Mouse (Mus musculus) MEL (cell line): ENCODE measurements around the gene Prkcb. TPM values are rescaled to one million over a fixed set of nuclear protein-coding genes. Genes with fewer than 3 reads are reported as not detected.

Source experiments
- DNase-seq: peaks from one replicate; pipeline ENCODE4 v3.0.0; 2011; ENCODE audit warnings: low read depth, low spot score
- H3K27ac ChIP-seq: 2 replicates; pipeline ENCODE4 v1.5.1; 2012; ENCODE audit warnings: low read depth, mild to moderate bottlenecking, control low read depth, low read length, moderate library complexity; ENCODE audit not compliant: control insufficient read depth
- H3K27me3 ChIP-seq, 2 experiments: fragments of 150-350 bp in 1 of 2; sonication (generic) in 1 of 2; 2 replicates each; pipeline ENCODE4 v1.6.1; 2012; ENCODE audit warnings: low read length in 2 of 2, mild to moderate bottlenecking in 2 of 2, improper control_type of control experiment in 1 of 2, moderate library complexity in 1 of 2; ENCODE audit not compliant: insufficient read depth in 2 of 2, control insufficient read depth in 1 of 2
- H3K36me3 ChIP-seq, 2 experiments: 2 replicates each; pipeline ENCODE4 v1.6.1; 2012 to 2014; ENCODE audit warnings: low read length in 2 of 2, improper control_type of control experiment in 1 of 2, inconsistent platforms in 1 of 2, mild to moderate bottlenecking in 1 of 2; ENCODE audit not compliant: insufficient read depth in 2 of 2, control insufficient read depth in 1 of 2
- H3K4me1 ChIP-seq, 2 experiments: fragments of 150-350 bp in 1 of 2; sonication (generic) in 1 of 2; 2 replicates each; pipeline ENCODE4 v1.6.1; 2012; ENCODE audit warnings: low read length in 2 of 2, improper control_type of control experiment in 1 of 2, mild to moderate bottlenecking in 1 of 2; ENCODE audit not compliant: insufficient read depth in 2 of 2, control insufficient read depth in 1 of 2
- H3K4me3 ChIP-seq, 2 experiments: fragments of 150-350 bp in 1 of 2; sonication (generic) in 1 of 2; 2 replicates each; pipeline ENCODE4 v1.5.1; 2012; ENCODE audit warnings: low read depth in 2 of 2, low read length in 2 of 2, mild to moderate bottlenecking in 2 of 2, moderate library complexity in 2 of 2, control low read depth in 1 of 2, improper control_type of control experiment in 1 of 2; ENCODE audit not compliant: control insufficient read depth in 1 of 2, insufficient read depth in 1 of 2
- H3K79me2 ChIP-seq: 2 replicates; pipeline ENCODE4 v1.6.1; 2012; ENCODE audit warnings: mild to moderate bottlenecking, low read length, moderate library complexity; ENCODE audit not compliant: control insufficient read depth, poor library complexity, insufficient read depth
- H3K9ac ChIP-seq: 2 replicates; pipeline ENCODE4 v1.6.1; 2012; ENCODE audit warnings: low read depth, mild to moderate bottlenecking, control low read depth, low read length, moderate library complexity; ENCODE audit not compliant: control insufficient read depth, poor library complexity, severe bottlenecking
- H3K9me3 ChIP-seq: fragments of 150-350 bp; sonication (generic); replicated peaks from 2 replicates; pipeline ENCODE4 v1.6.1; 2012; ENCODE audit warnings: mild to moderate bottlenecking, low read length, improper control_type of control experiment, moderate library complexity; ENCODE audit not compliant: insufficient read depth
- BHLHE40 ChIP-seq: IDR thresholded peaks from 2 replicates; pipeline ENCODE4 v1.6.1; 2012; ENCODE audit warnings: low read depth, mild to moderate bottlenecking, inconsistent platforms, low read length, improper control_type of control experiment, borderline replicate concordance
- CHD1 ChIP-seq: IDR thresholded peaks from 2 replicates; pipeline ENCODE4 v1.6.1; 2012; ENCODE audit warnings: low read depth, mild to moderate bottlenecking, inconsistent platforms, low read length, improper control_type of control experiment
- CHD2 ChIP-seq: IDR thresholded peaks from 2 replicates; pipeline ENCODE4 v1.6.1; 2011; ENCODE audit warnings: low read length, improper control_type of control experiment
- E2F4 ChIP-seq: IDR thresholded peaks from 2 replicates; pipeline ENCODE4 v1.6.1; 2011; ENCODE audit warnings: low read depth, low read length, improper control_type of control experiment, borderline replicate concordance
- EP300 ChIP-seq, 2 experiments: IDR thresholded peaks; 2 replicates each; pipeline ENCODE4 v1.6.1; 2011; ENCODE audit warnings: improper control_type of control experiment in 2 of 2, low read length in 2 of 2, low read depth in 1 of 2, mild to moderate bottlenecking in 1 of 2
- ETS1 ChIP-seq: IDR thresholded peaks from 2 replicates; pipeline ENCODE4 v1.6.1; 2012; ENCODE audit warnings: low read depth, mild to moderate bottlenecking, inconsistent platforms, low read length, improper control_type of control experiment, moderate library complexity
- GABPA ChIP-seq: IDR thresholded peaks from 2 replicates; pipeline ENCODE4 v1.6.1; 2012; ENCODE audit warnings: low read depth, mild to moderate bottlenecking, inconsistent platforms, low read length, improper control_type of control experiment, moderate library complexity
- HCFC1 ChIP-seq: IDR thresholded peaks from 2 replicates; pipeline ENCODE4 v1.6.1; 2012; ENCODE audit warnings: low read depth, mild to moderate bottlenecking, inconsistent platforms, low read length, improper control_type of control experiment, moderate library complexity
- JUND ChIP-seq: IDR thresholded peaks from 2 replicates; pipeline ENCODE4 v1.6.1; 2011; ENCODE audit warnings: low read depth, mild to moderate bottlenecking, improper control_type of control experiment, low read length
- KAT2A ChIP-seq: conservative IDR thresholded peaks from 2 replicates; pipeline ENCODE4 v1.6.1; 2012; ENCODE audit warnings: low read depth, low read length, improper control_type of control experiment, inconsistent platforms
- MAFK ChIP-seq: IDR thresholded peaks from 2 replicates; pipeline ENCODE4 v1.6.1; 2011; ENCODE audit warnings: low read depth, mild to moderate bottlenecking, low read length, improper control_type of control experiment, borderline replicate concordance
- MEF2A ChIP-seq: IDR thresholded peaks from 2 replicates; pipeline ENCODE4 v1.6.1; 2014; ENCODE audit warnings: low read depth, mild to moderate bottlenecking, inconsistent platforms, low read length, improper control_type of control experiment; ENCODE audit not compliant: poor library complexity, insufficient replicate concordance, severe bottlenecking; ENCODE audit errors: extremely low read depth
- MYC ChIP-seq: IDR thresholded peaks from 2 replicates; pipeline ENCODE4 v1.6.1; 2011; ENCODE audit warnings: low read depth, mild to moderate bottlenecking, low read length, improper control_type of control experiment, moderate library complexity
- NELFE ChIP-seq: IDR thresholded peaks from 2 replicates; pipeline ENCODE4 v1.6.1; 2011; ENCODE audit warnings: low read depth, low read length, improper control_type of control experiment
- POLR2A ChIP-seq, 2 experiments: IDR thresholded peaks; 2 replicates each; pipeline ENCODE4 v1.6.1; 2011 to 2012; ENCODE audit warnings: low read length in 2 of 2, mild to moderate bottlenecking in 2 of 2, control low read depth in 1 of 2, improper control_type of control experiment in 1 of 2, low read depth in 1 of 2, moderate library complexity in 1 of 2; ENCODE audit not compliant: control insufficient read depth in 1 of 2, insufficient read depth in 1 of 2, poor library complexity in 1 of 2
- POLR2AphosphoS5 ChIP-seq: IDR thresholded peaks from 2 replicates; pipeline ENCODE4 v1.6.1; 2012; ENCODE audit warnings: low read depth, borderline replicate concordance, mild to moderate bottlenecking, inconsistent platforms, low read length, moderate library complexity, mixed read lengths
- RAD21 ChIP-seq: IDR thresholded peaks from 2 replicates; pipeline ENCODE4 v1.6.1; 2011; ENCODE audit warnings: mild to moderate bottlenecking, low read depth, low read length, improper control_type of control experiment
- RCOR1 ChIP-seq: IDR thresholded peaks from 2 replicates; pipeline ENCODE4 v1.6.1; 2012; ENCODE audit warnings: low read depth, mild to moderate bottlenecking, inconsistent platforms, low read length, improper control_type of control experiment
- SIN3A ChIP-seq: IDR thresholded peaks from 2 replicates; pipeline ENCODE4 v1.6.1; 2012; ENCODE audit warnings: low read length, improper control_type of control experiment, inconsistent platforms
- SMC3 ChIP-seq: IDR thresholded peaks from 2 replicates; pipeline ENCODE4 v1.6.1; 2011; ENCODE audit warnings: low read depth, low read length, improper control_type of control experiment
- TAL1 ChIP-seq: IDR thresholded peaks from 2 replicates; pipeline ENCODE4 v1.6.1; 2012; ENCODE audit warnings: mild to moderate bottlenecking, inconsistent platforms, low read length, moderate library complexity, mixed read lengths
- TBP ChIP-seq: IDR thresholded peaks from 2 replicates; pipeline ENCODE4 v1.8.0; 2011; ENCODE audit warnings: low read depth, low read length, improper control_type of control experiment
- UBTF ChIP-seq: IDR thresholded peaks from 2 replicates; pipeline ENCODE4 v1.6.1; 2012; ENCODE audit warnings: low read depth, mild to moderate bottlenecking, inconsistent platforms, low read length, improper control_type of control experiment, moderate library complexity, borderline replicate concordance; ENCODE audit not compliant: insufficient read depth
- USF1 ChIP-seq: IDR thresholded peaks from 2 replicates; pipeline ENCODE4 v1.6.1; 2014; ENCODE audit warnings: low read depth, mild to moderate bottlenecking, inconsistent platforms, low read length, improper control_type of control experiment, moderate library complexity
- USF2 ChIP-seq, 2 experiments: IDR thresholded peaks; 2 replicates each; pipeline ENCODE4 v1.6.1; 2011 to 2012; ENCODE audit warnings: improper control_type of control experiment in 2 of 2, low read length in 2 of 2, borderline replicate concordance in 1 of 2, inconsistent platforms in 1 of 2, low read depth in 1 of 2, mild to moderate bottlenecking in 1 of 2; ENCODE audit not compliant: insufficient read depth in 1 of 2
- ZC3H11A ChIP-seq: IDR thresholded peaks from 2 replicates; pipeline ENCODE4 v1.6.1; 2012; ENCODE audit warnings: low read depth, mild to moderate bottlenecking, inconsistent platforms, low read length, improper control_type of control experiment
- ZMIZ1 ChIP-seq: IDR thresholded peaks from 2 replicates; pipeline ENCODE4 v1.6.1; 2012; ENCODE audit warnings: low read depth, mild to moderate bottlenecking, inconsistent platforms, low read length, improper control_type of control experiment, moderate library complexity
- polyA plus RNA-seq, 2 experiments: library from polyadenylated mRNA; stranded (reverse) in 1 of 2; unstranded in 1 of 2; fragments of >175 nt in 1 of 2; fragments of >200 nt in 1 of 2; gene quantifications; 2 replicates each; pipeline versions ENCODE4 v1.2.1 to v1.2.4; 2012; ENCODE audit warnings: low replicate concordance in 2 of 2, low read depth in 1 of 2; ENCODE audit not compliant: insufficient read length in 2 of 2, insufficient read depth in 1 of 2, missing spikeins in 1 of 2
- total RNA-seq: library from RNA; depleted of rRNA; stranded (reverse); fragments of 300-350 nt; gene quantifications from 2 replicates; pipeline ENCODE4 v1.2.3, GENCODE M21; 2012

Gene Prkcb
- total and polyA plus RNA-seq, 3 experiments: not detected

DNA sequence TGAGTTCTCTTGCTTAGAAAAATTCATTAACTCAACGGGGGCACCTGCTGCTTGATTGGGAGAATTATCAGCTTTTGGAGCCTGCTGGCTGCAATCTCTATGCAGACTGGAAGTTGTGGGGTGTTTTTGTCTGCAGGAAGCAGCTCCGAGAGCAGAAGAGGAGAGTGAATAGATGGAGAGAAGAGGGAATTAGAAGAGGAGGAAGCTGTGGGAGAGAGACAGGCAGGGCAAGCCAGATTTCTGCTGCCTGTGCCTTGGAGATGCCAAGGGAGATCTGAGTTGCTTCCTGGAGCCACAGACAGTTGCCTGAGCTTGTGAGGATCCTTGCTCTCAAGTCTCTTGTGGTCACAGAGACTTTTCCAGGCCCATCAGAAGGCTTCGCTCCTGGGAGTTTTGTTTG lies 53.3 kb downstream of the Prkcb start:
- H3K27ac ChIP-seq: no peak overlapping the region
- H3K4me1 ChIP-seq: no peaks in the 10 kb centered on the region
- H3K36me3 ChIP-seq: no peaks in the 10 kb centered on the region
- no peak for DNase-seq
- no peaks in the 10 kb centered on the region for H3K9me3 ChIP-seq
- H3K27me3 ChIP-seq: no peaks in the 10 kb centered on the region
- TF ChIP-seq MAFK (no peak), NELFE (no peak), ETS1 (no peak), MEF2A (no peak)
- TF ChIP-seq, all 39 proteins: peak for 0
- H3K79me2 ChIP-seq: no peaks in the 10 kb centered on the region
- H3K4me3 ChIP-seq: no peak overlapping the region
- H3K9ac ChIP-seq: no peak overlapping the region

DNA sequence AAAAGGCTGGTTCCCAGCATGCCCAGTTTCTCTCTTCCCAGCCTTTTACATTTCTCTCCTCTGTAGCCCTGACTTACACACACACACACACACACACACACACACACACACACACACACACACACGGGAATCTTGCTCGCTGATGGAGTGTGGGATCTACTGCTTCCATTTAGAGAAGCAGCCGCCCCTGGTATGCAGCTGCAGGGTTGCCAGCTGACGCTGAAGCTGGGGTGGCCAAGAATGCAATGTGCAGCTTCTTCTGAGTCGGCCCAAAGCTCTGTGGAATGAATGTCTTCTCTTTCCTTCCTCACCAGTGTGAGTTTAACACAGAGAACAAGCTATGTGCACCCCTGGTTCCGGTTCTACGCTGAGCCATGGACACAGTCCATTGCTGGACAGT lies 56.1 kb downstream of the Prkcb start:
- no peaks in the 10 kb centered on the region for H3K36me3 ChIP-seq

DNA sequence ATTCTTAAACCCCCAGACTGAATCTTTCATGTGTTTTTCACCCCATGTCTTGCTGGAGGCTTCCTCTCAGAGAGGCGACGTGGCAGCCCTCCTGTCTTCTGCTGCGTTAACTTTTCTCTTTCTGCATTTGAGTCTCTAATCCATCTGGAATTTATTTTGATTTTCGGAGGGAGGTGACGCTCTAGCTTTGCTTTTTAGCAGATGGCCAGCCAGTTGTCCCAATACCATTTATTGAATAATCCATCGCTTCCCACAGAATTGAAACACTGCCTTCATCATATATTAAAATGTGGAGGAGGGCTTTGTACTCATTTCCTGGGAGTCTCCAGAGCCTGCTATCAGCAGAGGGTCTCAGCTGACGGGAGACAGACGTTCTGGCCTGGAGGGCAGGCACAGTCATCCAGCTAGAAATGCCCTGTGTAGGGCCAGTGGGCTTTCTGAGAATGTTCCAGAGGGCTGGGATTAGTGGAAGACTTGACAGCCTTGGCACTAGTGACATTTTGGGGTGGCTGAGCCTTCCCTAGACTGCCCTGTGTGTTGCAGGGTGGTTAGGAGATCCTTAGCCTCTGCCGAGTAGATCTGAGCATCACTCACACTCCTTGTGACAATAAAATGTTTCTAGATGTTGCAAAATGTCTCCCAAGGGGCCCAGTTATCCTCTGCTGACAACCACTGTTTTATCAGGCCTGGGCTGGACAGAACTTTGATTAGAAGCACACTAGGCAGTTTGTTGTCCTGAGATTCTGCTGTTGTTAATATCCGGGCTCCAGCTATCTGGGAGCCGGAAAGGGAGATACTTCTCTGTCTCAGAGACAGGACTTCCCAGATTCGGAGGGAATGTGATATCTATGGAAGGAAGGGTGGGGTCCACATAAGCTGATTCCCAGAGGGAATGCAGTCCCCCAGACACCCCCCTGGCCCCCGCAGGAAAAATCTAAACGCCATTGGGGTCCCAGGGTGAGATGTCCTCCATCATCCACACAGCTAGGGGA lies 58.0 kb downstream of the Prkcb start:
- DNase-seq: no peak
- no peak overlapping the region for H3K27ac ChIP-seq
- H3K4me3 ChIP-seq: no peak overlapping the region
- H3K36me3 ChIP-seq: no peaks in the 10 kb centered on the region
- no peaks in the 10 kb centered on the region for H3K4me1 ChIP-seq
- H3K79me2 ChIP-seq: no peaks in the 10 kb centered on the region
- H3K27me3 ChIP-seq: no peaks in the 10 kb centered on the region
- H3K9me3 ChIP-seq: no peaks in the 10 kb centered on the region
- no peak overlapping the region for H3K9ac ChIP-seq
- TF ChIP-seq BHLHE40: no peak
- TF ChIP-seq JUND: no peak
- TF ChIP-seq E2F4: no peak
- no peak for TF ChIP-seq CHD1
- no peak for TF ChIP-seq USF2 (IDR thresholded peaks at IDR 0.05; ENCODE audit: borderline replicate concordance in 1 of 2, insufficient read depth in 1 of 2, low read depth in 1 of 2, low read length in 2 of 2)
- no peak for TF ChIP-seq SMC3
- no peak for TF ChIP-seq SIN3A
- no peak for TF ChIP-seq HCFC1
- no peak for TF ChIP-seq USF1
- no peak for TF ChIP-seq CHD2
- TF ChIP-seq UBTF: no peak
- TF ChIP-seq EP300 (IDR thresholded peaks at IDR 0.05; ENCODE audit: low read depth in 1 of 2, low read length in 2 of 2): no peak
- no peak for TF ChIP-seq TAL1
- no peak for TF ChIP-seq ZC3H11A
- no peak for TF ChIP-seq POLR2A (IDR thresholded peaks at IDR 0.05; ENCODE audit: control insufficient read depth in 1 of 2, insufficient read depth in 1 of 2, low read depth in 1 of 2, low read length in 2 of 2, poor library complexity in 1 of 2)
- no peak for TF ChIP-seq RCOR1

More for the DNA sequence above, 56.1 kb downstream of the Prkcb start:
- no peaks in the 10 kb centered on the region for H3K79me2 ChIP-seq
- TF ChIP-seq GABPA (no peak), HCFC1 (no peak), ZMIZ1 (no peak), RCOR1 (no peak), SMC3 (no peak), TAL1 (no peak), USF1 (no peak), RAD21 (no peak), MYC (no peak), TBP (no peak), POLR2AphosphoS5 (no peak), MEF2A (no peak), KAT2A (no peak)
- TF ChIP-seq, all 39 proteins: peak for 0
- no peaks in the 10 kb centered on the region for H3K27me3 ChIP-seq
- no peaks in the 10 kb centered on the region for H3K4me1 ChIP-seq
- no peaks in the 10 kb centered on the region for H3K9me3 ChIP-seq
- no peak for DNase-seq
- no peak overlapping the region for H3K27ac ChIP-seq
- no peak overlapping the region for H3K4me3 ChIP-seq
- no peak overlapping the region for H3K9ac ChIP-seq
